In genomic region chr2:157506779-157507178, GRCm38 (mm10) we compare ENCODE assay signal across 9 mouse cellular contexts. TPM values are rescaled to one million over a fixed set of nuclear protein-coding genes. Genes with fewer than 3 reads are reported as not detected.
A peak's percentile ranks its signal among the peaks of the same experiment; 100 is the strongest.
DNase-seq lines count a peak whose midpoint lies in the region; ATAC-seq lines count a peak whose summit lies in the region.
"Had no signal": no experiment of that assay in that cellular context is flagged by ENCODE, and none has a peak within 500 bp of the region (broad histone marks: within the 10 kb centered on the region; RNA-seq: fewer than 3 reads in every experiment).

No protein-coding gene starts in this region.

- peak; percentile 42 for DNase-seq in embryo, embryonic 10 days (ENCODE audit: low spot score)
- DNase-seq in embryo, embryonic 9.5 days (ENCODE audit: extremely low spot score): no peak
- DNase-seq in ZHBTc4 (ENCODE audit: low read depth, low spot score): peak; percentile 23
- peak; percentile 60 for DNase-seq in lung, postnatal 10 days
- no peak for DNase-seq in gastrocnemius, postnatal 4 days (ENCODE audit: low spot score in 2 of 2)
- DNase-seq in spleen, adult 12 weeks (ENCODE audit: low spot score): no peak
- no peak for DNase-seq in thymus, postnatal 36 days

- no peak overlapping the region for H3K4me3 ChIP-seq in hindbrain, embryonic 13.5 days

- H3K36me3 ChIP-seq in hindbrain, embryonic 13.5 days: no peaks in the 10 kb centered on the region

- peak overlapping the region; percentile 61 for H3K27ac ChIP-seq in hindbrain, embryonic 13.5 days
- H3K27ac ChIP-seq: macrophage had no signal

- H3K4me2 ChIP-seq in hindbrain, embryonic 13.5 days: peak overlapping the region; percentile 26

- 8% methylated on average over 14 of the region's 14 CpGs for WGBS in hindbrain, embryonic 13.5 days

- ATAC-seq in hindbrain, embryonic 13.5 days (ENCODE audit: low FRiP score): peak; percentile 66

- H3K27me3 ChIP-seq in hindbrain, embryonic 13.5 days: no peaks in the 10 kb centered on the region

- peak overlapping the region; percentile 49; the same call in 1 of the 2 replicates for H3K9ac ChIP-seq in hindbrain, embryonic 13.5 days

- H3K9me3 ChIP-seq in hindbrain, embryonic 13.5 days: no peaks in the 10 kb centered on the region

- H3K4me1 ChIP-seq in hindbrain, embryonic 13.5 days (replicated peaks): peaks cover 36% of the 10 kb centered on the region

RNA-seq across cellular contexts. Expression of gene Nnat, which starts 53.1 kb away (rescaled TPM):
- 6,024 and 6,534 TPM in 2 replicates for polyA plus RNA-seq in hindbrain, embryonic 13.5 days (2015; fragmentation: Nextera tagmentation; extraction: Ambion mirVana)
- total RNA-seq in gastrocnemius, postnatal 4 days (2021): 10 to 100 TPM; 20.2 to 41.1 TPM
- polyA plus RNA-seq: macrophage had no signal

Comparison
In these comparisons a context has a peak if more than half of its experiments do, and no peak if none do; other contexts are left out.
1. DNase-seq: peak in embryo, embryonic 10 days (single experiment), ZHBTc4 (single experiment) and lung, postnatal 10 days (single experiment); none in embryo, embryonic 9.5 days (single experiment), gastrocnemius, postnatal 4 days (0 of 2), spleen, adult 12 weeks (single experiment) and thymus, postnatal 36 days (0 of 2).